Mouse (Mus musculus) left cerebral cortex, postnatal 10 days (tissue): ENCODE data around the gene Epas1. TPM values are rescaled to one million over a fixed set of nuclear protein-coding genes. Genes with fewer than 3 reads are reported as not detected.

Source experiments
- DNase-seq, 2 experiments: peaks; one replicate each; pipeline ENCODE4 v3.0.0; 2021 to 2022; ENCODE audit warnings: low spot score in 2 of 2, mixed read lengths in 1 of 2; ENCODE audit errors: extremely low spot score in 1 of 2
- intact Hi-C: fragments of 180-260 bp; cut with DNase I; formaldehyde crosslinking; loops from one replicate; pipeline ENCODE4 v1.15.1; 2025
- total RNA-seq, 2 experiments: library from RNA; stranded (reverse); gene quantifications; 2 replicates each; pipeline ENCODE4 v1.2.3; 2021

Epas1 gene
- total RNA-seq, 2 experiments from 2014 or later: 76.6 to 77.3 TPM

- intact Hi-C loops: loop anchor here (10.0 kb wide), 2 partner anchors 317 to 657 kb away; no protein-coding TSS in a partner anchor
- DNase-seq: peak in 1 of 2 experiments; percentile 52
These were observed 58.5 kb downstream of the Epas1 start for GRCm38 (mm10) chr17:86812029-86812428.

GRCm38 (mm10) chr17:86814320-86814719 lies 60.8 kb downstream of the Epas1 start:
- intact Hi-C loops: loop anchor here (10.0 kb wide), 2 partner anchors 320 to 660 kb away; no protein-coding TSS in a partner anchor

GRCm38 (mm10) chr17:86815016-86815865 lies 61.7 kb downstream of the Epas1 start:
- intact Hi-C loops: loop anchor here (10.0 kb wide), 2 partner anchors 320 to 660 kb away; no protein-coding TSS in a partner anchor
- no peak for DNase-seq

More at GRCm38 (mm10) chr17:86814320-86814719, 60.8 kb downstream of the Epas1 start:
- DNase-seq: no peak

GRCm38 (mm10) chr17:86822017-86822737 lies 68.7 kb downstream of the Epas1 start:
- no peak for DNase-seq
- intact Hi-C loops: no loop called here

- DNase-seq: no peak
- intact Hi-C loops: no loop called here
These were observed 71.1 kb downstream of the Epas1 start for GRCm38 (mm10) chr17:86824502-86825162.

- DNase-seq: no peak
- intact Hi-C loops: no loop called here
These were observed 71.8 kb downstream of the Epas1 start for GRCm38 (mm10) chr17:86825163-86825902.

- DNase-seq: no peak
- intact Hi-C loops: no loop called here
These were observed 72.9 kb downstream of the Epas1 start for GRCm38 (mm10) chr17:86826376-86826775.

- DNase-seq: no peak
- intact Hi-C loops: no loop called here
These were observed 74.1 kb downstream of the Epas1 start for GRCm38 (mm10) chr17:86827391-86828165.

GRCm38 (mm10) chr17:86828500-86828899 lies 75.0 kb downstream of the Epas1 start:
- intact Hi-C loops: no loop called here
- no peak for DNase-seq

- no peak for DNase-seq
These were observed 76.1 kb downstream of the Epas1 start for GRCm38 (mm10) chr17:86829383-86830175.

GRCm38 (mm10) chr17:86830893-86831292 lies 77.4 kb downstream of the Epas1 start:
- intact Hi-C loops: no loop called here
- no peak for DNase-seq

More at GRCm38 (mm10) chr17:86829383-86830175, 76.1 kb downstream of the Epas1 start:
- intact Hi-C loops: no loop called here

GRCm38 (mm10) chr17:86832562-86833327 lies 79.2 kb downstream of the Epas1 start:
- DNase-seq: peak in 1 of 2 experiments; percentile 55
- intact Hi-C loops: no loop called here

- intact Hi-C loops: no loop called here
- no peak for DNase-seq
These were observed 80.4 kb downstream of the Epas1 start for GRCm38 (mm10) chr17:86833945-86834344.

- intact Hi-C loops: no loop called here
- DNase-seq: no peak
These were observed 85.8 kb downstream of the Epas1 start for GRCm38 (mm10) chr17:86839308-86839707.

- intact Hi-C loops: no loop called here
- no peak for DNase-seq
These were observed 97.3 kb downstream of the Epas1 start for GRCm38 (mm10) chr17:86850700-86851337.

- intact Hi-C loops: no loop called here
- DNase-seq: no peak
These were observed 98.3 kb downstream of the Epas1 start for GRCm38 (mm10) chr17:86851782-86852181.
